Mouse (Mus musculus) heart, embryonic 11.5 days (tissue): ENCODE measurements around the gene Brms1. TPM values are rescaled to one million over a fixed set of nuclear protein-coding genes. Genes with fewer than 3 reads are reported as not detected.

Experiments
- ATAC-seq: fragments of 200-750 bp; cut with Nextera tagmentation; replicated peaks from 2 replicates; pipeline ENCODE4 v1.8.0; 2017; ENCODE audit warnings: moderate library complexity; ENCODE audit not compliant: insufficient number of reproducible peaks, low FRiP score, low TSS enrichment
- H3K27ac ChIP-seq: fragments of 300-500 bp; sonication (generic); 2 replicates; pipeline ENCODE4 v1.5.1; 2014; ENCODE audit warnings: mild to moderate bottlenecking, low read depth, low read length
- H3K27me3 ChIP-seq: fragments of 300-500 bp; sonication (generic); 2 replicates; pipeline ENCODE4 v1.6.1; 2014; ENCODE audit warnings: mild to moderate bottlenecking, low read length, mixed read lengths; ENCODE audit not compliant: control insufficient read depth, insufficient read depth
- H3K36me3 ChIP-seq: fragments of 300-500 bp; sonication (generic); 2 replicates; pipeline ENCODE4 v1.6.1; 2014; ENCODE audit warnings: mild to moderate bottlenecking, low read length, moderate library complexity, mixed read lengths; ENCODE audit not compliant: control insufficient read depth, insufficient read depth
- H3K4me1 ChIP-seq: fragments of 300-500 bp; sonication (generic); 2 replicates; pipeline ENCODE4 v1.6.1; 2014; ENCODE audit warnings: low read length; ENCODE audit not compliant: control insufficient read depth, insufficient read depth
- H3K4me2 ChIP-seq: fragments of 300-500 bp; sonication (generic); 2 replicates; pipeline ENCODE4 v1.6.1; 2014; ENCODE audit warnings: mild to moderate bottlenecking, moderate library complexity
- H3K4me3 ChIP-seq: fragments of 300-500 bp; sonication (generic); 2 replicates; pipeline ENCODE4 v1.5.1; 2014; ENCODE audit warnings: low read depth, low read length
- H3K9ac ChIP-seq: fragments of 300-500 bp; sonication (generic); 2 replicates; pipeline ENCODE4 v1.6.1; 2014; ENCODE audit warnings: mild to moderate bottlenecking, low read depth, low read length, moderate library complexity
- H3K9me3 ChIP-seq: fragments of 300-500 bp; sonication (generic); replicated peaks from 2 replicates; pipeline ENCODE4 v1.6.1; 2016; ENCODE audit warnings: low read length; ENCODE audit not compliant: control insufficient read depth
- WGBS: fragments of 180-500 bp; shearing (Covaris S2); extraction: QIAGEN DNeasy Blood & Tissue Kit; methylation state at CpG from one replicate; pipeline ENCODE4 v1.1.7; 2014; ENCODE audit not compliant: insufficient replicate concordance; 5-methylcytosine and 5-hydroxymethylcytosine counted together
- polyA plus RNA-seq: library from polyadenylated mRNA; unstranded; fragments of >200 nt; fragmentation: Nextera tagmentation; extraction: Ambion mirVana; gene quantifications from 2 replicates; pipeline ENCODE4 v1.2.1, GENCODE M21; 2014

The Brms1 gene
- polyA plus RNA-seq, 1 experiment from 2014 or later: 35.3 TPM

- peak overlapping the region; percentile 47 for H3K4me3 ChIP-seq
- H3K9me3 ChIP-seq: no peaks in the 10 kb centered on the region
- ATAC-seq: 0 out of 2 replicates have a peak, but pooled peaks have one; percentile 3
- peaks cover 26% of the 10 kb centered on the region for H3K4me1 ChIP-seq
- peaks cover 18% of the 10 kb centered on the region for H3K27me3 ChIP-seq
- no peaks in the 10 kb centered on the region for H3K36me3 ChIP-seq
- H3K9ac ChIP-seq: peak overlapping the region; percentile 58; the same call in 1 of the 2 replicates
- WGBS: 3% methylated on average over 20 of the region's 20 CpGs
- peak overlapping the region; percentile 59 for H3K27ac ChIP-seq
- peak overlapping the region; percentile 94 for H3K4me2 ChIP-seq
These were observed 31.4 kb downstream of the Brms1 start for GRCm38 (mm10) chr19:5072389-5073019.

GRCm38 (mm10) chr19:5073028-5073427 is 31.9 kb downstream of the Brms1 start:
- Histone ChIP-seq H3K9ac (no peak overlapping the region), H3K4me3 (peak overlapping the region; percentile 47), H3K27ac (no peak overlapping the region), H3K4me2 (peak overlapping the region; percentile 94), H3K27me3 (peaks cover 17% of the 10 kb centered on the region), H3K4me1 (peaks cover 22% of the 10 kb centered on the region), H3K36me3 (no peaks in the 10 kb centered on the region), H3K9me3 (no peaks in the 10 kb centered on the region)
- ATAC-seq: no peak
- 2% methylated on average over 15 of the region's 15 CpGs for WGBS

- H3K4me3 ChIP-seq: no peak overlapping the region
- no peaks in the 10 kb centered on the region for H3K36me3 ChIP-seq
- no peaks in the 10 kb centered on the region for H3K9me3 ChIP-seq
- no peak overlapping the region for H3K27ac ChIP-seq
- H3K4me2 ChIP-seq: no peak overlapping the region; the same call in 1 of the 2 replicates
- no peak overlapping the region for H3K9ac ChIP-seq
- peaks cover 17% of the 10 kb centered on the region for H3K4me1 ChIP-seq
- H3K27me3 ChIP-seq: peaks cover 13% of the 10 kb centered on the region
- ATAC-seq: no peak
- 32% methylated on average over 5 of the region's 5 CpGs for WGBS
These were observed 32.4 kb downstream of the Brms1 start for GRCm38 (mm10) chr19:5073518-5073917.

GRCm38 (mm10) chr19:5079279-5079678 is 38.1 kb downstream of the Brms1 start:
- Histone ChIP-seq H3K9me3 (no peaks in the 10 kb centered on the region), H3K36me3 (no peaks in the 10 kb centered on the region), H3K27ac (no peak overlapping the region), H3K4me1 (no peaks in the 10 kb centered on the region), H3K4me3 (no peak overlapping the region), H3K9ac (no peak overlapping the region), H3K4me2 (no peak overlapping the region), H3K27me3 (peaks cover 50% of the 10 kb centered on the region)
- 78% methylated on average over 1 of the region's 1 CpGs for WGBS
- ATAC-seq: no peak

- 54% methylated on average over 18 of the region's 18 CpGs for WGBS
These were observed 40.9 kb downstream of the Brms1 start for GRCm38 (mm10) chr19:5082005-5082404.

GRCm38 (mm10) chr19:5082596-5082995 is 41.4 kb downstream of the Brms1 start:
- H3K27ac ChIP-seq: no peak overlapping the region
- WGBS: 54% methylated on average over 24 of the region's 24 CpGs
- peaks cover 68% of the 10 kb centered on the region for H3K27me3 ChIP-seq
- H3K4me1 ChIP-seq: peaks cover 10% of the 10 kb centered on the region
- no peak for ATAC-seq
- no peaks in the 10 kb centered on the region for H3K36me3 ChIP-seq
- no peak overlapping the region for H3K4me3 ChIP-seq
- no peaks in the 10 kb centered on the region for H3K9me3 ChIP-seq
- H3K4me2 ChIP-seq: no peak overlapping the region
- H3K9ac ChIP-seq: no peak overlapping the region

More at GRCm38 (mm10) chr19:5082005-5082404, 40.9 kb downstream of the Brms1 start:
- Histone ChIP-seq H3K27me3 (peaks cover 68% of the 10 kb centered on the region), H3K9ac (no peak overlapping the region), H3K36me3 (no peaks in the 10 kb centered on the region), H3K4me1 (peaks cover 7% of the 10 kb centered on the region), H3K27ac (no peak overlapping the region), H3K4me2 (no peak overlapping the region), H3K9me3 (no peaks in the 10 kb centered on the region), H3K4me3 (no peak overlapping the region)
- no peak for ATAC-seq

- 54% methylated on average over 3 of the region's 3 CpGs for WGBS
- peak overlapping the region; percentile 50 for H3K4me3 ChIP-seq
These were observed 43.0 kb downstream of the Brms1 start for GRCm38 (mm10) chr19:5083961-5084833.

GRCm38 (mm10) chr19:5084834-5085144 is 43.6 kb downstream of the Brms1 start:
- H3K36me3 ChIP-seq: 0 out of 2 replicates have a peak, but pooled peaks cover under 1% of the 10 kb centered on the region
- peaks cover 67% of the 10 kb centered on the region for H3K27me3 ChIP-seq
- H3K4me3 ChIP-seq: peak overlapping the region; percentile 50
- WGBS: 3% methylated on average over 12 of the region's 15 CpGs
- no peak overlapping the region for H3K27ac ChIP-seq
- H3K4me1 ChIP-seq: peaks cover 18% of the 10 kb centered on the region
- peak overlapping the region; percentile 80 for H3K4me2 ChIP-seq
- no peak overlapping the region for H3K9ac ChIP-seq
- ATAC-seq: no peak
- H3K9me3 ChIP-seq: no peaks in the 10 kb centered on the region

More at GRCm38 (mm10) chr19:5083961-5084833, 43.0 kb downstream of the Brms1 start:
- ATAC-seq: no peak
- Histone ChIP-seq H3K9me3 (no peaks in the 10 kb centered on the region), H3K27ac (no peak overlapping the region), H3K36me3 (no peaks in the 10 kb centered on the region), H3K9ac (no peak overlapping the region), H3K4me2 (peak overlapping the region; percentile 80), H3K27me3 (peaks cover 68% of the 10 kb centered on the region), H3K4me1 (peaks cover 15% of the 10 kb centered on the region)
